Mouse (Mus musculus) MEL (cell line): ENCODE data around the gene Ccdc88b. TPM values are rescaled to one million over a fixed set of nuclear protein-coding genes. Genes with fewer than 3 reads are reported as not detected.
"Not testable (repeated sequence)": the region's sequence is repeated elsewhere in the genome, so short reads cannot be mapped to it uniquely, and the experiment has no call there.

Experiments
- DNase-seq: peaks from one replicate; pipeline ENCODE4 v3.0.0; 2011; ENCODE audit warnings: low read depth, low spot score
- H3K27ac ChIP-seq: 2 replicates; pipeline ENCODE4 v1.5.1; 2012; ENCODE audit warnings: low read depth, mild to moderate bottlenecking, control low read depth, low read length, moderate library complexity; ENCODE audit not compliant: control insufficient read depth
- H3K27me3 ChIP-seq, 2 experiments: fragments of 150-350 bp in 1 of 2; sonication (generic) in 1 of 2; 2 replicates each; pipeline ENCODE4 v1.6.1; 2012; ENCODE audit warnings: low read length in 2 of 2, mild to moderate bottlenecking in 2 of 2, improper control_type of control experiment in 1 of 2, moderate library complexity in 1 of 2; ENCODE audit not compliant: insufficient read depth in 2 of 2, control insufficient read depth in 1 of 2
- H3K36me3 ChIP-seq, 2 experiments: 2 replicates each; pipeline ENCODE4 v1.6.1; 2012 to 2014; ENCODE audit warnings: low read length in 2 of 2, improper control_type of control experiment in 1 of 2, inconsistent platforms in 1 of 2, mild to moderate bottlenecking in 1 of 2; ENCODE audit not compliant: insufficient read depth in 2 of 2, control insufficient read depth in 1 of 2
- H3K4me1 ChIP-seq, 2 experiments: fragments of 150-350 bp in 1 of 2; sonication (generic) in 1 of 2; 2 replicates each; pipeline ENCODE4 v1.6.1; 2012; ENCODE audit warnings: low read length in 2 of 2, improper control_type of control experiment in 1 of 2, mild to moderate bottlenecking in 1 of 2; ENCODE audit not compliant: insufficient read depth in 2 of 2, control insufficient read depth in 1 of 2
- H3K4me3 ChIP-seq, 2 experiments: fragments of 150-350 bp in 1 of 2; sonication (generic) in 1 of 2; 2 replicates each; pipeline ENCODE4 v1.5.1; 2012; ENCODE audit warnings: low read depth in 2 of 2, low read length in 2 of 2, mild to moderate bottlenecking in 2 of 2, moderate library complexity in 2 of 2, control low read depth in 1 of 2, improper control_type of control experiment in 1 of 2; ENCODE audit not compliant: control insufficient read depth in 1 of 2, insufficient read depth in 1 of 2
- H3K79me2 ChIP-seq: 2 replicates; pipeline ENCODE4 v1.6.1; 2012; ENCODE audit warnings: mild to moderate bottlenecking, low read length, moderate library complexity; ENCODE audit not compliant: control insufficient read depth, poor library complexity, insufficient read depth
- H3K9ac ChIP-seq: 2 replicates; pipeline ENCODE4 v1.6.1; 2012; ENCODE audit warnings: low read depth, mild to moderate bottlenecking, control low read depth, low read length, moderate library complexity; ENCODE audit not compliant: control insufficient read depth, poor library complexity, severe bottlenecking
- H3K9me3 ChIP-seq: fragments of 150-350 bp; sonication (generic); replicated peaks from 2 replicates; pipeline ENCODE4 v1.6.1; 2012; ENCODE audit warnings: mild to moderate bottlenecking, low read length, improper control_type of control experiment, moderate library complexity; ENCODE audit not compliant: insufficient read depth
- BHLHE40 ChIP-seq: IDR thresholded peaks from 2 replicates; pipeline ENCODE4 v1.6.1; 2012; ENCODE audit warnings: low read depth, mild to moderate bottlenecking, inconsistent platforms, low read length, improper control_type of control experiment, borderline replicate concordance
- CHD1 ChIP-seq: IDR thresholded peaks from 2 replicates; pipeline ENCODE4 v1.6.1; 2012; ENCODE audit warnings: low read depth, mild to moderate bottlenecking, inconsistent platforms, low read length, improper control_type of control experiment
- CTCF ChIP-seq, 3 experiments: IDR thresholded peaks in 2 of 3; conservative IDR thresholded peaks in 1 of 3; 2 replicates each; pipeline ENCODE4 v1.5.1; 2011 to 2012; ENCODE audit warnings: low read length in 3 of 3, low read depth in 2 of 3, mild to moderate bottlenecking in 2 of 3, improper control_type of control experiment in 1 of 3, inconsistent platforms in 1 of 3, mixed read lengths in 1 of 3, moderate library complexity in 1 of 3; ENCODE audit not compliant: control insufficient read depth in 1 of 3, insufficient read depth in 1 of 3, poor library complexity in 1 of 3, severe bottlenecking in 1 of 3
- E2F4 ChIP-seq: IDR thresholded peaks from 2 replicates; pipeline ENCODE4 v1.6.1; 2011; ENCODE audit warnings: low read depth, low read length, improper control_type of control experiment, borderline replicate concordance
- ELF1 ChIP-seq: IDR thresholded peaks from 2 replicates; pipeline ENCODE4 v1.6.1; 2014; ENCODE audit warnings: low read depth, mild to moderate bottlenecking, inconsistent platforms, low read length, improper control_type of control experiment, moderate library complexity
- EP300 ChIP-seq, 2 experiments: IDR thresholded peaks; 2 replicates each; pipeline ENCODE4 v1.6.1; 2011; ENCODE audit warnings: improper control_type of control experiment in 2 of 2, low read length in 2 of 2, low read depth in 1 of 2, mild to moderate bottlenecking in 1 of 2
- ETS1 ChIP-seq: IDR thresholded peaks from 2 replicates; pipeline ENCODE4 v1.6.1; 2012; ENCODE audit warnings: low read depth, mild to moderate bottlenecking, inconsistent platforms, low read length, improper control_type of control experiment, moderate library complexity
- GABPA ChIP-seq: IDR thresholded peaks from 2 replicates; pipeline ENCODE4 v1.6.1; 2012; ENCODE audit warnings: low read depth, mild to moderate bottlenecking, inconsistent platforms, low read length, improper control_type of control experiment, moderate library complexity
- GATA1 ChIP-seq: IDR thresholded peaks from 2 replicates; pipeline ENCODE4 v1.6.1; 2011; ENCODE audit warnings: low read depth, low read length, improper control_type of control experiment
- KAT2A ChIP-seq: conservative IDR thresholded peaks from 2 replicates; pipeline ENCODE4 v1.6.1; 2012; ENCODE audit warnings: low read depth, low read length, improper control_type of control experiment, inconsistent platforms
- MAFK ChIP-seq: IDR thresholded peaks from 2 replicates; pipeline ENCODE4 v1.6.1; 2011; ENCODE audit warnings: low read depth, mild to moderate bottlenecking, low read length, improper control_type of control experiment, borderline replicate concordance
- MAX ChIP-seq: IDR thresholded peaks from 2 replicates; pipeline ENCODE4 v1.6.1; 2011; ENCODE audit warnings: low read length, improper control_type of control experiment
- MEF2A ChIP-seq: IDR thresholded peaks from 2 replicates; pipeline ENCODE4 v1.6.1; 2014; ENCODE audit warnings: low read depth, mild to moderate bottlenecking, inconsistent platforms, low read length, improper control_type of control experiment; ENCODE audit not compliant: poor library complexity, insufficient replicate concordance, severe bottlenecking; ENCODE audit errors: extremely low read depth
- MXI1 ChIP-seq: IDR thresholded peaks from 2 replicates; pipeline ENCODE4 v1.6.1; 2011; ENCODE audit warnings: mild to moderate bottlenecking, low read depth, low read length, improper control_type of control experiment
- MYB ChIP-seq: IDR thresholded peaks from 2 replicates; pipeline ENCODE4 v1.6.1; 2011; ENCODE audit warnings: mild to moderate bottlenecking, low read depth, low read length, improper control_type of control experiment
- MYC ChIP-seq: IDR thresholded peaks from 2 replicates; pipeline ENCODE4 v1.6.1; 2011; ENCODE audit warnings: low read depth, mild to moderate bottlenecking, low read length, improper control_type of control experiment, moderate library complexity
- NELFE ChIP-seq: IDR thresholded peaks from 2 replicates; pipeline ENCODE4 v1.6.1; 2011; ENCODE audit warnings: low read depth, low read length, improper control_type of control experiment
- POLR2A ChIP-seq, 2 experiments: IDR thresholded peaks; 2 replicates each; pipeline ENCODE4 v1.6.1; 2011 to 2012; ENCODE audit warnings: low read length in 2 of 2, mild to moderate bottlenecking in 2 of 2, control low read depth in 1 of 2, improper control_type of control experiment in 1 of 2, low read depth in 1 of 2, moderate library complexity in 1 of 2; ENCODE audit not compliant: control insufficient read depth in 1 of 2, insufficient read depth in 1 of 2, poor library complexity in 1 of 2
- POLR2AphosphoS2 ChIP-seq: IDR thresholded peaks from 2 replicates; pipeline ENCODE4 v1.6.1; 2011; ENCODE audit warnings: low read length, improper control_type of control experiment
- RCOR1 ChIP-seq: IDR thresholded peaks from 2 replicates; pipeline ENCODE4 v1.6.1; 2012; ENCODE audit warnings: low read depth, mild to moderate bottlenecking, inconsistent platforms, low read length, improper control_type of control experiment
- SIN3A ChIP-seq: IDR thresholded peaks from 2 replicates; pipeline ENCODE4 v1.6.1; 2012; ENCODE audit warnings: low read length, improper control_type of control experiment, inconsistent platforms
- TAL1 ChIP-seq: IDR thresholded peaks from 2 replicates; pipeline ENCODE4 v1.6.1; 2012; ENCODE audit warnings: mild to moderate bottlenecking, inconsistent platforms, low read length, moderate library complexity, mixed read lengths
- TBP ChIP-seq: IDR thresholded peaks from 2 replicates; pipeline ENCODE4 v1.8.0; 2011; ENCODE audit warnings: low read depth, low read length, improper control_type of control experiment
- ZMIZ1 ChIP-seq: IDR thresholded peaks from 2 replicates; pipeline ENCODE4 v1.6.1; 2012; ENCODE audit warnings: low read depth, mild to moderate bottlenecking, inconsistent platforms, low read length, improper control_type of control experiment, moderate library complexity
- polyA plus RNA-seq, 2 experiments: library from polyadenylated mRNA; stranded (reverse) in 1 of 2; unstranded in 1 of 2; fragments of >175 nt in 1 of 2; fragments of >200 nt in 1 of 2; gene quantifications; 2 replicates each; pipeline versions ENCODE4 v1.2.1 to v1.2.4; 2012; ENCODE audit warnings: low replicate concordance in 2 of 2, low read depth in 1 of 2; ENCODE audit not compliant: insufficient read length in 2 of 2, insufficient read depth in 1 of 2, missing spikeins in 1 of 2
- total RNA-seq: library from RNA; depleted of rRNA; stranded (reverse); fragments of 300-350 nt; gene quantifications from 2 replicates; pipeline ENCODE4 v1.2.3, GENCODE M21; 2012

Ccdc88b gene
- total and polyA plus RNA-seq, 3 experiments = 32.4 to 59.8 TPM; not detected in 1

DNA sequence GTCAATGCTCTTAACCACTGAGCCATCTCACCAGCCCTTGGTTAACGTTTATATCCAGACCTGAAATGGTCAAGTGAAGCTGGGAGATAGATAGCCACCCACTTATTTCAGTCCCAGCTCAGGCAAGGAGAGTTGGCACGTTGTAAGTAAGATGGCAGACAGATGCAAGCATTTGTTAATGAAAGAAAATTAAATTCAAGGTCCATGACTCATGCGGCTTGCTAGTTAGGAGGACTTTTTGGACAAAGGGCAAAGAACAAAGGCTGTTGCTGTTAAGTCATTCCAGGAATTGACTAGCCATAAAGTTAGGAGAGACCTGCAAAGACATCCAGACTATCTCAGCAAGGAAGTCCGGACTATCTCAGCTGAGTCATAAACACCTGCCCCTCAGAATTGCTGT, 41.6 kb upstream of the Ccdc88b start:
- no peaks in the 10 kb centered on the region for H3K9me3 ChIP-seq
- H3K9ac ChIP-seq = no peak overlapping the region
- no peak overlapping the region for H3K4me3 ChIP-seq
- H3K27me3 ChIP-seq = no peaks in the 10 kb centered on the region
- H3K79me2 ChIP-seq = peaks cover 6% of the 10 kb centered on the region; the same call in 1 of the 2 replicates
- TF ChIP-seq MYC (no peak), CTCF (IDR thresholded peaks at IDR 0.05 in 2 of 3, conservative IDR thresholded peaks at IDR 0.05 in 1 of 3; ENCODE audit: control insufficient read depth in 1 of 3, insufficient read depth in 1 of 3, low read depth in 2 of 3, low read length in 3 of 3, poor library complexity in 1 of 3, severe bottlenecking in 1 of 3) (no peak), E2F4 (no peak), MEF2A (no peak), MAFK (no peak), RCOR1 (no peak), BHLHE40 (no peak), GABPA (no peak), KAT2A (no peak)
- no peak for DNase-seq
- H3K4me1 ChIP-seq = peaks cover 0 to 4% of the 10 kb centered on the region in 2 experiments; a peak in 1 of 4 replicates
- H3K27ac ChIP-seq = no peak overlapping the region
- H3K36me3 ChIP-seq = peaks cover 0 to 4% of the 10 kb centered on the region in 2 experiments; a peak in 3 of 4 replicates

DNA sequence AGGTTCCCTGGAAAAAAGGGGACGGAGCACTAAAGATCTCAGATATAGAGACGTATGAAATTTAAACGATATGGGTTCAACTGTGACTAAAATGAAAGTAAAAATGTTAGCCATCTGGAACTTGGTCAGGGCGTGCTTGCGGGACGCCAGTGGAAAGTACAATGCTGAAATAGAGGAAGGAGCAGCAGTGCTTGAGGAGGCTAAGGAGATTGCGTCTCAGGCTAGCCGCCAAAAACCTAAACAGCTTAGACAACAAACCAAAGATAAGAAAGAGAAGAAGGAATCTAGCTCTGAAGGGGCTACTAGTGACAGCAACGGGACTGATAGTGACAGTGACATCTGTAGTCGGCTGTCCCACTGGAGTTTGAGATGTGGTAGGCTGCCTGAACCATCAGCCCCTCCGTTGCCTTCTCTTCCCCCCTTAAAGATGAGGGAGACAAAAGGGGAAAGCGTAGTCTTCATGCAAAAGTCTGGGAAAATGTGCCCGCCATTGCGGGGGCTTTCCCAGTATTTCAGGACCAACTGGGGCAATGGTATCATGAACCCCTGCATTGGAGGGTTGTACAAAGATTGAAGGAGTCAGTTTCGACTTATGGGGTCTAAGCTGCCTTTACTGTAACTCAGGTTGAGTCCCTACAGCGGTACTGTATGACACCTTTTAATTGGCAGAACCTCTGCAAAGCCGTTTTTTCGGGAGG, 37.7 kb upstream of the Ccdc88b start:
- peak; percentile 66; the same call in 1 of the 2 replicates for TF ChIP-seq GATA1
- peak; percentile 32; the same call in 1 of the 2 replicates for TF ChIP-seq TAL1
- TF ChIP-seq CHD1 = 0 out of 2 replicates have a peak, but pooled peaks have one; percentile 1
- peak; percentile 28; the same call in 1 of the 2 replicates for TF ChIP-seq POLR2AphosphoS2
- TF ChIP-seq TBP = peak; percentile 51; the same call in 1 of the 2 replicates
- TF ChIP-seq MYB = 0 out of 2 replicates have a peak, but pooled peaks have one; percentile 40
- peak; percentile 80 for TF ChIP-seq MXI1
- peak; percentile 56; the same call in 1 of the 2 replicates for TF ChIP-seq ZMIZ1
- 0 out of 2 replicates have a peak, but pooled peaks have one; percentile 15 for TF ChIP-seq ELF1
- TF ChIP-seq MAX = peak; percentile 70
- peak; percentile 70; the same call in 1 of the 2 replicates for TF ChIP-seq MYC
- TF ChIP-seq NELFE = peak; percentile 34; the same call in 1 of the 2 replicates
- TF ChIP-seq RCOR1 = peak; percentile 88
- peak in 1 of 2 experiments; percentile 46; a peak in 2 of 4 replicates for TF ChIP-seq POLR2A (IDR thresholded peaks at IDR 0.05; ENCODE audit: control insufficient read depth in 1 of 2, insufficient read depth in 1 of 2, low read depth in 1 of 2, low read length in 2 of 2, poor library complexity in 1 of 2)
- peak; percentile 91 for TF ChIP-seq ETS1
- TF ChIP-seq EP300 (IDR thresholded peaks at IDR 0.05; ENCODE audit: low read depth in 1 of 2, low read length in 2 of 2) = peak; percentile 49 to 65
- peak; percentile 84; the same call in 1 of the 2 replicates for TF ChIP-seq SIN3A
- Histone ChIP-seq H3K4me1 (peaks cover 3 to 20% of the 10 kb centered on the region in 2 experiments), H3K9ac (peak overlapping the region; percentile 88), H3K36me3 (peaks cover 0 to 15% of the 10 kb centered on the region in 2 experiments; a peak in 3 of 4 replicates), H3K27ac (peak overlapping the region; percentile 80), H3K4me3 (peak overlapping the region; percentile 56 to 88)
- H3K9me3 ChIP-seq, H3K27me3 ChIP-seq, H3K79me2 ChIP-seq: not testable (repeated sequence)
- DNase-seq = peak; percentile 94
